In the genomic region with DNA sequence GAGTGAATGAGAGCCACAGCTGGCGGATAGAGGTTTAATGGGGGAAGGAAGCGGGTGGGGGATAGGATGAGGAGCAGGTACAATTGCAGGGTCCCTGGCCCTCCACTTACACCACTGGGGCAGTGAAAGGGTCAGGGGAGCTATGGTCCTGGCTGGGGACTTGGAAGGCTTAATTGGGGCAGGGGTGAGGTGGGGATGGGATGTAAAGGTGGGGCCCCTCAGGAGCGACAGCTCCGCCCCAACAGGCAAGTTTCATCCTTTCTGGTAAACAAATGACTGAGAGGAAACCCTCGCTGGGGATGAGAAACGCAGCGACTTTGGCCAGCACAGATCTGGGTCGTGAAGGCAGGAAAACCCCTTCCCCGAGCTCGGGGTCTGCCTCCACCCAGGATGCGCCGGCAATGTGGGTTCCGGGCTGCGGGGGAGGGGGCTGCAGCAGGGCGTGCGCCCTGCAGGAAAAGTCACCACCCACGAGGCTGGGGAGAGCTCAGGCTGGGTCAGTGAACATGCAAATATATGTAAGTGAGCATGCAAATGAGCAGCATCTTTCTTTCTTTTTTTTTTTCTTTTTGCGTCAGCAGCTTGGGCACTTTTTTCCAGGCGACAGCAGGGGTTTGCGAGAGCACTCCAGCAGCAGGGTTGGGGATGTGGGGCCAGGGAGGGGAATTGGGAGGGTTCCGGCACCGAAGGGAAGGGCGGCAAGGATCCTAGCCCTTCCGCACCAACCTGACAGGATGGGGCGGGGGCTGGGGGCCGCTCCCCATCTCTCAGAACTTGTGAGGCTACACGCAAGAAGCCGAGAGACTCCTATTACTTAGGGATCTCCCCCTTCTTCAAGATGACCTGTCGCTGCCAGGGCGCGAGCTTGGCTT, we compare ENCODE assay signal across 8 mouse cellular contexts. TPM values are rescaled to one million over a fixed set of nuclear protein-coding genes. Genes with fewer than 3 reads are reported as not detected.
DNase-seq lines count a peak whose midpoint lies in the region; ATAC-seq and TF ChIP-seq lines count a peak whose summit lies in the region.

No protein-coding gene starts in this region.

- no peak for TF ChIP-seq CTCF in intestine, postnatal 0 days (IDR thresholded peaks at IDR 0.05; ENCODE audit: low read depth)
- TF ChIP-seq CTCF in small intestine, adult 2 months (IDR thresholded peaks at IDR 0.05; ENCODE audit: extremely low read depth, insufficient read length, insufficient replicate concordance, low read depth, low read length), result no peak

- H3K27me3 ChIP-seq in lung, embryonic 15.5 days, result peaks cover 96% of the 10 kb centered on the region
- H3K27me3 ChIP-seq in embryonic facial prominence, embryonic 12.5 days, result peaks cover 99% of the 10 kb centered on the region
- peaks cover 65% of the 10 kb centered on the region for H3K27me3 ChIP-seq in intestine, postnatal 0 days (replicated peaks; ENCODE audit: control insufficient read depth, insufficient read depth, low read length)
- peaks cover 30% of the 10 kb centered on the region for H3K27me3 ChIP-seq in small intestine, adult 2 months (ENCODE audit: control insufficient read depth, insufficient read depth, low read length)

- H3K36me3 ChIP-seq in lung, embryonic 15.5 days, result no peaks in the 10 kb centered on the region
- H3K36me3 ChIP-seq in embryonic facial prominence, embryonic 12.5 days, result no peaks in the 10 kb centered on the region
- H3K36me3 ChIP-seq in intestine, postnatal 0 days (ENCODE audit: control insufficient read depth, insufficient read depth), result peaks cover 7% of the 10 kb centered on the region; the same call in 1 of the 2 replicates
- H3K36me3 ChIP-seq in small intestine, adult 2 months (ENCODE audit: control insufficient read depth, insufficient read depth, low read length), result peaks cover 11% of the 10 kb centered on the region

- TF ChIP-seq POLR2A in small intestine, adult 2 months (IDR thresholded peaks at IDR 0.05; ENCODE audit: low read depth, low read length), result no peak; the same call in 1 of the 2 replicates

- WGBS in lung, embryonic 15.5 days, result 2% methylated on average over 31 of the region's 31 CpGs
- 1% methylated on average over 31 of the region's 31 CpGs for WGBS in embryonic facial prominence, embryonic 12.5 days
- 10% methylated on average over 30 of the region's 31 CpGs for WGBS in intestine, postnatal 0 days
- WGBS in small intestine, adult 2 months, result 12% methylated on average over 31 of the region's 31 CpGs

- H3K9ac ChIP-seq in lung, embryonic 15.5 days, result no peak overlapping the region
- no peak overlapping the region for H3K9ac ChIP-seq in embryonic facial prominence, embryonic 12.5 days
- no peak overlapping the region for H3K9ac ChIP-seq in intestine, postnatal 0 days (ENCODE audit: low read depth, low read length)

- peak overlapping the region; percentile 36 for H3K4me2 ChIP-seq in lung, embryonic 15.5 days
- peak overlapping the region; percentile 37 for H3K4me2 ChIP-seq in embryonic facial prominence, embryonic 12.5 days (replicated peaks)
- peak overlapping the region; percentile 41 for H3K4me2 ChIP-seq in intestine, postnatal 0 days (replicated peaks; ENCODE audit: low read depth)

- DNase-seq in lung, postnatal 36 days, result no peak
- DNase-seq in cerebellum, postnatal 25 days, result no peak
- DNase-seq in MN1 (ENCODE audit: low spot score), result no peak
- DNase-seq in right cerebral cortex, postnatal 14 days, result no peak

- ATAC-seq in lung, embryonic 15.5 days (ENCODE audit: borderline replicate concordance, extremely low read depth, low FRiP score, low TSS enrichment), result no peak
- no peak for ATAC-seq in embryonic facial prominence, embryonic 12.5 days (ENCODE audit: insufficient number of reproducible peaks, insufficient read depth, low FRiP score, low TSS enrichment)
- no peak for ATAC-seq in intestine, postnatal 0 days

- no peaks in the 10 kb centered on the region for H3K9me3 ChIP-seq in lung, embryonic 15.5 days
- H3K9me3 ChIP-seq in embryonic facial prominence, embryonic 12.5 days, result no peaks in the 10 kb centered on the region
- no peaks in the 10 kb centered on the region for H3K9me3 ChIP-seq in intestine, postnatal 0 days (ENCODE audit: control insufficient read depth)

- no peak overlapping the region for H3K27ac ChIP-seq in lung, embryonic 15.5 days
- no peak overlapping the region for H3K27ac ChIP-seq in embryonic facial prominence, embryonic 12.5 days
- no peak overlapping the region for H3K27ac ChIP-seq in intestine, postnatal 0 days (ENCODE audit: low read depth, low read length)
- H3K27ac ChIP-seq in small intestine, adult 2 months (ENCODE audit: insufficient read depth, low read depth, low read length), result no peak overlapping the region

- H3K4me1 ChIP-seq in lung, embryonic 15.5 days, result peaks cover 34% of the 10 kb centered on the region
- peaks cover 36% of the 10 kb centered on the region for H3K4me1 ChIP-seq in embryonic facial prominence, embryonic 12.5 days
- H3K4me1 ChIP-seq in intestine, postnatal 0 days (replicated peaks; ENCODE audit: control insufficient read depth, insufficient read depth, low read length), result no peaks in the 10 kb centered on the region
- peaks cover 7% of the 10 kb centered on the region for H3K4me1 ChIP-seq in small intestine, adult 2 months (ENCODE audit: control insufficient read depth, insufficient read depth, insufficient read length, low read length)

- peak overlapping the region; percentile 20; the same call in 1 of the 2 replicates for H3K4me3 ChIP-seq in lung, embryonic 15.5 days
- H3K4me3 ChIP-seq in embryonic facial prominence, embryonic 12.5 days, result peak overlapping the region; percentile 13
- H3K4me3 ChIP-seq in intestine, postnatal 0 days (ENCODE audit: low read depth, low read length), result peak overlapping the region; percentile 16
- H3K4me3 ChIP-seq in small intestine, adult 2 months (ENCODE audit: low read depth, low read length), result peak overlapping the region; percentile 37

RNA-seq across cellular contexts. Expression of gene Tnfrsf25, which starts 4.8 kb away (rescaled TPM):
- 1.1 and 1.5 TPM in 2 replicates for polyA plus RNA-seq in lung, embryonic 15.5 days (2015; fragmentation: Nextera tagmentation; extraction: Ambion mirVana)
- 1.1 and 2.1 TPM in 2 replicates for polyA plus RNA-seq in embryonic facial prominence, embryonic 12.5 days (2016; fragmentation: Nextera tagmentation; extraction: Ambion mirVana)
- 0.82 and 1.2 TPM in 2 replicates for polyA plus RNA-seq in intestine, postnatal 0 days (2015; fragmentation: Nextera tagmentation; extraction: Ambion mirVana)
- polyA plus RNA-seq in small intestine, adult 2 months (2012; rRNA removed), result 1.9 and 3.8 TPM in 2 replicates

RNA-seq across cellular contexts. Expression of gene Espn, which starts 31.6 kb away (rescaled TPM):
- polyA plus RNA-seq in lung, embryonic 15.5 days (2015; fragmentation: Nextera tagmentation; extraction: Ambion mirVana), result 11.4 and 13.4 TPM in 2 replicates
- 6.4 and 6.6 TPM in 2 replicates for polyA plus RNA-seq in embryonic facial prominence, embryonic 12.5 days (2016; fragmentation: Nextera tagmentation; extraction: Ambion mirVana)
- polyA plus RNA-seq in intestine, postnatal 0 days (2015; fragmentation: Nextera tagmentation; extraction: Ambion mirVana), result 260 and 264 TPM in 2 replicates
- polyA plus RNA-seq in small intestine, adult 2 months (2012; rRNA removed), result 124 and 572 TPM in 2 replicates

RNA-seq across cellular contexts. Expression of gene Hes2, which starts 38.1 kb away (rescaled TPM):
- polyA plus RNA-seq in lung, embryonic 15.5 days (2015; fragmentation: Nextera tagmentation; extraction: Ambion mirVana), result 0.26 and 0.61 TPM in 2 replicates
- polyA plus RNA-seq in embryonic facial prominence, embryonic 12.5 days (2016; fragmentation: Nextera tagmentation; extraction: Ambion mirVana), result 0.09 TPM in 1 of 2 replicates, not detected in the other
- polyA plus RNA-seq in intestine, postnatal 0 days (2015; fragmentation: Nextera tagmentation; extraction: Ambion mirVana), result 8.6 and 11.2 TPM in 2 replicates
- 8.3 and 51.7 TPM in 2 replicates for polyA plus RNA-seq in small intestine, adult 2 months (2012; rRNA removed)

RNA-seq across cellular contexts. Expression of gene Plekhg5, which starts 48.2 kb away (rescaled TPM):
- polyA plus RNA-seq in lung, embryonic 15.5 days (2015; fragmentation: Nextera tagmentation; extraction: Ambion mirVana), result 18.9 and 22.3 TPM in 2 replicates
- polyA plus RNA-seq in embryonic facial prominence, embryonic 12.5 days (2016; fragmentation: Nextera tagmentation; extraction: Ambion mirVana), result 17.8 and 19.0 TPM in 2 replicates
- 14.0 and 19.6 TPM in 2 replicates for polyA plus RNA-seq in intestine, postnatal 0 days (2015; fragmentation: Nextera tagmentation; extraction: Ambion mirVana)
- 7.0 and 15.7 TPM in 2 replicates for polyA plus RNA-seq in small intestine, adult 2 months (2012; rRNA removed)

RNA-seq across cellular contexts. Expression of gene Acot7, which starts 57.4 kb away (rescaled TPM):
- 67.6 and 72.5 TPM in 2 replicates for polyA plus RNA-seq in lung, embryonic 15.5 days (2015; fragmentation: Nextera tagmentation; extraction: Ambion mirVana)
- 57.9 and 69.8 TPM in 2 replicates for polyA plus RNA-seq in embryonic facial prominence, embryonic 12.5 days (2016; fragmentation: Nextera tagmentation; extraction: Ambion mirVana)
- 24.1 and 28.7 TPM in 2 replicates for polyA plus RNA-seq in intestine, postnatal 0 days (2015; fragmentation: Nextera tagmentation; extraction: Ambion mirVana)
- 30.0 and 33.4 TPM in 2 replicates for polyA plus RNA-seq in small intestine, adult 2 months (2012; rRNA removed)
